Mouse (Mus musculus): ENCODE data around the gene Rack1. TPM values are rescaled to one million over a fixed set of nuclear protein-coding genes. Genes with fewer than 3 reads are reported as not detected.
A peak's percentile ranks its signal among the peaks of the same experiment; 100 is the strongest.
"Not testable (repeated sequence)": the region's sequence is repeated elsewhere in the genome, so short reads cannot be mapped to it uniquely, and the experiment has no call there.

The Rack1 gene
- total RNA-seq, 2 experiments from 2014 or later = 285 to 287 TPM

GRCm38 (mm10) chr11:48837310-48838180 is 37.4 kb downstream of the Rack1 start:
- peak in 1 of 2 experiments; percentile 37 for DNase-seq (ENCODE audit: low spot score in 2 of 2)

GRCm38 (mm10) chr11:48838181-48838797 is 38.2 kb downstream of the Rack1 start:
- DNase-seq (ENCODE audit: low spot score in 2 of 2) = no peak

GRCm38 (mm10) chr11:48838879-48839680 is 38.9 kb downstream of the Rack1 start:
- no peak for DNase-seq (ENCODE audit: low spot score in 2 of 2)

GRCm38 (mm10) chr11:48840805-48841204 is 40.7 kb downstream of the Rack1 start:
- no peak for DNase-seq (ENCODE audit: low spot score in 2 of 2)

- DNase-seq (ENCODE audit: low spot score in 2 of 2) = no peak
These were observed 41.1 kb downstream of the Rack1 start for GRCm38 (mm10) chr11:48841213-48841612.

GRCm38 (mm10) chr11:48842378-48842792 is 42.3 kb downstream of the Rack1 start:
- DNase-seq (ENCODE audit: low spot score in 2 of 2) = no peak

GRCm38 (mm10) chr11:48843202-48843601 is 43.1 kb downstream of the Rack1 start:
- no peak for DNase-seq (ENCODE audit: low spot score in 2 of 2)

GRCm38 (mm10) chr11:48844309-48844708 is 44.2 kb downstream of the Rack1 start:
- DNase-seq (ENCODE audit: low spot score in 2 of 2) = peak in 1 of 2 experiments; percentile 28

GRCm38 (mm10) chr11:48845244-48845815 is 45.2 kb downstream of the Rack1 start:
- no peak for DNase-seq (ENCODE audit: low spot score in 2 of 2)

GRCm38 (mm10) chr11:48846362-48846761 is 46.2 kb downstream of the Rack1 start:
- DNase-seq (ENCODE audit: low spot score in 2 of 2) = not testable (repeated sequence)

GRCm38 (mm10) chr11:48846881-48847280 is 46.7 kb downstream of the Rack1 start:
- no peak for DNase-seq (ENCODE audit: low spot score in 2 of 2)

GRCm38 (mm10) chr11:48850240-48850639 is 50.1 kb downstream of the Rack1 start:
- no peak for DNase-seq (ENCODE audit: low spot score in 2 of 2)

- DNase-seq (ENCODE audit: low spot score in 2 of 2) = no peak
These were observed 51.3 kb downstream of the Rack1 start for GRCm38 (mm10) chr11:48851270-48851995.

- no peak for DNase-seq (ENCODE audit: low spot score in 2 of 2)
These were observed 52.1 kb downstream of the Rack1 start for GRCm38 (mm10) chr11:48852190-48852589.

- peak in 1 of 2 experiments; percentile 12 for DNase-seq (ENCODE audit: low spot score in 2 of 2)
These were observed 52.7 kb downstream of the Rack1 start for GRCm38 (mm10) chr11:48852624-48853473.

GRCm38 (mm10) chr11:48853474-48854180 is 53.5 kb downstream of the Rack1 start:
- peak; percentile 91 to 94 for DNase-seq (ENCODE audit: low spot score in 2 of 2)

Data from layer of hippocampus, postnatal 14 days (tissue).